Mouse (Mus musculus): ENCODE measurements around the gene Ubqlnl. TPM values are rescaled to one million over a fixed set of nuclear protein-coding genes. Genes with fewer than 3 reads are reported as not detected.
A peak's percentile ranks its signal among the peaks of the same experiment; 100 is the strongest.

Ubqlnl gene
- not detected in 2 replicates for polyA plus RNA-seq (2015; fragmentation: Nextera tagmentation; extraction: Ambion mirVana)

- H3K4me3 ChIP-seq (ENCODE audit: low read length), result no peak within 1 kb of the TSS
- ATAC-seq, result no peak
- H3K36me3 ChIP-seq (ENCODE audit: control insufficient read depth, insufficient read depth, low read length), result no peaks in the 10 kb centered on the region
- H3K4me1 ChIP-seq (ENCODE audit: control insufficient read depth, insufficient read depth, low read length), result no peaks in the 10 kb centered on the region
- no peaks in the 10 kb centered on the region for H3K27me3 ChIP-seq (replicated peaks; ENCODE audit: control insufficient read depth, insufficient read depth, low read length)
- no peak within 1 kb of the TSS for H3K27ac ChIP-seq (ENCODE audit: low read length)
- no peak within 1 kb of the TSS for H3K9ac ChIP-seq (ENCODE audit: low read depth, low read length)
- no peaks in the 10 kb centered on the region for H3K9me3 ChIP-seq (ENCODE audit: control insufficient read depth, low read length)
- WGBS, result 84% methylated on average over 2 of the region's 2 CpGs
- no peak within 1 kb of the TSS for H3K4me2 ChIP-seq (ENCODE audit: low read depth, low read length)
Measured at GRCm38 (mm10) chr7:104150456-104150855, at the start of gene Ubqlnl. Ubqlnl (minus strand) TSS chr7:104150556.

- no peak overlapping the region for H3K4me3 ChIP-seq (ENCODE audit: low read length)
- no peak overlapping the region for H3K4me2 ChIP-seq (ENCODE audit: low read depth, low read length)
- H3K4me1 ChIP-seq (ENCODE audit: control insufficient read depth, insufficient read depth, low read length), result no peaks in the 10 kb centered on the region
- H3K9ac ChIP-seq (ENCODE audit: low read depth, low read length), result no peak overlapping the region
- WGBS, result 6% methylated on average over 5 of the region's 5 CpGs
- H3K9me3 ChIP-seq (ENCODE audit: control insufficient read depth, low read length), result no peaks in the 10 kb centered on the region
- no peak overlapping the region for H3K27ac ChIP-seq (ENCODE audit: low read length)
- no peaks in the 10 kb centered on the region for H3K27me3 ChIP-seq (replicated peaks; ENCODE audit: control insufficient read depth, insufficient read depth, low read length)
- H3K36me3 ChIP-seq (ENCODE audit: control insufficient read depth, insufficient read depth, low read length), result no peaks in the 10 kb centered on the region
- ATAC-seq, result peak; percentile 91
Measured at GRCm38 (mm10) chr7:104199822-104200221, 49.5 kb upstream of the Ubqlnl start.

GRCm38 (mm10) chr7:104195885-104196284 is 45.5 kb upstream of the Ubqlnl start, which contains the start of gene Olfr649:
Olfr649 (minus strand) TSS chr7:104195985.
- ATAC-seq, result no peak
- 78% methylated on average over 6 of the region's 6 CpGs for WGBS

GRCm38 (mm10) chr7:104191275-104191674 is 40.9 kb upstream of the Ubqlnl start:
- ATAC-seq, result no peak
- no peaks in the 10 kb centered on the region for H3K4me1 ChIP-seq (ENCODE audit: control insufficient read depth, insufficient read depth, low read length)
- H3K4me3 ChIP-seq (ENCODE audit: low read length), result no peak overlapping the region
- no peaks in the 10 kb centered on the region for H3K27me3 ChIP-seq (replicated peaks; ENCODE audit: control insufficient read depth, insufficient read depth, low read length)
- no peak overlapping the region for H3K4me2 ChIP-seq (ENCODE audit: low read depth, low read length)
- H3K9ac ChIP-seq (ENCODE audit: low read depth, low read length), result no peak overlapping the region
- no peaks in the 10 kb centered on the region for H3K36me3 ChIP-seq (ENCODE audit: control insufficient read depth, insufficient read depth, low read length)
- 55% methylated on average over 9 of the region's 9 CpGs for WGBS
- H3K9me3 ChIP-seq (ENCODE audit: control insufficient read depth, low read length), result no peaks in the 10 kb centered on the region
- no peak overlapping the region for H3K27ac ChIP-seq (ENCODE audit: low read length)

More at GRCm38 (mm10) chr7:104195885-104196284, 45.5 kb upstream of the Ubqlnl start, which contains the start of gene Olfr649:
- Histone ChIP-seq H3K4me2 (ENCODE audit: low read depth, low read length) (no peak within 1 kb of the TSS), H3K4me3 (ENCODE audit: low read length) (no peak within 1 kb of the TSS), H3K9ac (ENCODE audit: low read depth, low read length) (no peak within 1 kb of the TSS), H3K27ac (ENCODE audit: low read length) (no peak within 1 kb of the TSS), H3K36me3 (ENCODE audit: control insufficient read depth, insufficient read depth, low read length) (no peaks in the 10 kb centered on the region), H3K4me1 (ENCODE audit: control insufficient read depth, insufficient read depth, low read length) (no peaks in the 10 kb centered on the region), H3K9me3 (ENCODE audit: control insufficient read depth, low read length) (no peaks in the 10 kb centered on the region), H3K27me3 (replicated peaks; ENCODE audit: control insufficient read depth, insufficient read depth, low read length) (no peaks in the 10 kb centered on the region)

GRCm38 (mm10) chr7:104183292-104183691 is 32.9 kb upstream of the Ubqlnl start, which contains the start of gene Olfr648:
Olfr648 (minus strand) TSS chr7:104183392.
- WGBS, result 75% methylated on average over 2 of the region's 2 CpGs
- Histone ChIP-seq H3K4me3 (ENCODE audit: low read length) (no peak within 1 kb of the TSS), H3K9me3 (ENCODE audit: control insufficient read depth, low read length) (no peaks in the 10 kb centered on the region), H3K4me2 (ENCODE audit: low read depth, low read length) (no peak within 1 kb of the TSS), H3K4me1 (ENCODE audit: control insufficient read depth, insufficient read depth, low read length) (no peaks in the 10 kb centered on the region), H3K36me3 (ENCODE audit: control insufficient read depth, insufficient read depth, low read length) (no peaks in the 10 kb centered on the region), H3K27me3 (replicated peaks; ENCODE audit: control insufficient read depth, insufficient read depth, low read length) (no peaks in the 10 kb centered on the region), H3K27ac (ENCODE audit: low read length) (no peak within 1 kb of the TSS), H3K9ac (ENCODE audit: low read depth, low read length) (no peak within 1 kb of the TSS)
- no peak for ATAC-seq

GRCm38 (mm10) chr7:104179074-104179473 is 28.7 kb upstream of the Ubqlnl start:
- Histone ChIP-seq H3K4me2 (ENCODE audit: low read depth, low read length) (no peak overlapping the region), H3K4me1 (ENCODE audit: control insufficient read depth, insufficient read depth, low read length) (no peaks in the 10 kb centered on the region), H3K9ac (ENCODE audit: low read depth, low read length) (no peak overlapping the region), H3K4me3 (ENCODE audit: low read length) (no peak overlapping the region), H3K27ac (ENCODE audit: low read length) (no peak overlapping the region), H3K27me3 (replicated peaks; ENCODE audit: control insufficient read depth, insufficient read depth, low read length) (no peaks in the 10 kb centered on the region), H3K36me3 (ENCODE audit: control insufficient read depth, insufficient read depth, low read length) (no peaks in the 10 kb centered on the region), H3K9me3 (ENCODE audit: control insufficient read depth, low read length) (no peaks in the 10 kb centered on the region)
- no peak for ATAC-seq
- 86% methylated on average over 1 of the region's 1 CpGs for WGBS

- 64% methylated on average over 5 of the region's 5 CpGs for WGBS
- no peak overlapping the region for H3K9ac ChIP-seq (ENCODE audit: low read depth, low read length)
- H3K27me3 ChIP-seq (replicated peaks; ENCODE audit: control insufficient read depth, insufficient read depth, low read length), result no peaks in the 10 kb centered on the region
- no peaks in the 10 kb centered on the region for H3K9me3 ChIP-seq (ENCODE audit: control insufficient read depth, low read length)
- no peaks in the 10 kb centered on the region for H3K4me1 ChIP-seq (ENCODE audit: control insufficient read depth, insufficient read depth, low read length)
- no peak overlapping the region for H3K27ac ChIP-seq (ENCODE audit: low read length)
- no peak overlapping the region for H3K4me3 ChIP-seq (ENCODE audit: low read length)
- ATAC-seq, result no peak
- no peak overlapping the region for H3K4me2 ChIP-seq (ENCODE audit: low read depth, low read length)
- H3K36me3 ChIP-seq (ENCODE audit: control insufficient read depth, insufficient read depth, low read length), result no peaks in the 10 kb centered on the region
Measured at GRCm38 (mm10) chr7:104178422-104179054, 28.2 kb upstream of the Ubqlnl start.

- ATAC-seq, result no peak
- 67% methylated on average over 1 of the region's 1 CpGs for WGBS
Measured at GRCm38 (mm10) chr7:104175085-104175484, 24.7 kb upstream of the Ubqlnl start.

GRCm38 (mm10) chr7:104169634-104170204 is 19.4 kb upstream of the Ubqlnl start:
- H3K9ac ChIP-seq (ENCODE audit: low read depth, low read length), result no peak overlapping the region
- ATAC-seq, result no peak
- no peak overlapping the region for H3K4me3 ChIP-seq (ENCODE audit: low read length)
- no peaks in the 10 kb centered on the region for H3K36me3 ChIP-seq (ENCODE audit: control insufficient read depth, insufficient read depth, low read length)
- 74% methylated on average over 6 of the region's 6 CpGs for WGBS
- no peak overlapping the region for H3K27ac ChIP-seq (ENCODE audit: low read length)
- H3K27me3 ChIP-seq (replicated peaks; ENCODE audit: control insufficient read depth, insufficient read depth, low read length), result no peaks in the 10 kb centered on the region
- no peak overlapping the region for H3K4me2 ChIP-seq (ENCODE audit: low read depth, low read length)
- no peaks in the 10 kb centered on the region for H3K9me3 ChIP-seq (ENCODE audit: control insufficient read depth, low read length)
- no peaks in the 10 kb centered on the region for H3K4me1 ChIP-seq (ENCODE audit: control insufficient read depth, insufficient read depth, low read length)

More at GRCm38 (mm10) chr7:104175085-104175484, 24.7 kb upstream of the Ubqlnl start:
- Histone ChIP-seq H3K9me3 (ENCODE audit: control insufficient read depth, low read length) (no peaks in the 10 kb centered on the region), H3K4me1 (ENCODE audit: control insufficient read depth, insufficient read depth, low read length) (no peaks in the 10 kb centered on the region), H3K9ac (ENCODE audit: low read depth, low read length) (no peak overlapping the region), H3K4me3 (ENCODE audit: low read length) (no peak overlapping the region), H3K27ac (ENCODE audit: low read length) (no peak overlapping the region), H3K4me2 (ENCODE audit: low read depth, low read length) (no peak overlapping the region), H3K36me3 (ENCODE audit: control insufficient read depth, insufficient read depth, low read length) (no peaks in the 10 kb centered on the region), H3K27me3 (replicated peaks; ENCODE audit: control insufficient read depth, insufficient read depth, low read length) (no peaks in the 10 kb centered on the region)

All from intestine, embryonic 16.5 days (tissue).